Mouse (Mus musculus) CH12.LX (cell line): ENCODE measurements around the gene Eef1e1. TPM values are rescaled to one million over a fixed set of nuclear protein-coding genes. Genes with fewer than 3 reads are reported as not detected.
A peak's percentile ranks its signal among the peaks of the same experiment; 100 is the strongest.

ENCODE experiments used
- DNase-seq: peaks from one replicate; pipeline ENCODE4 v3.0.0-alpha.2; 2013; ENCODE audit errors: extremely low read depth
- H3K27ac ChIP-seq: 2 replicates; pipeline ENCODE4 v1.5.1; 2012; ENCODE audit warnings: low read depth, mild to moderate bottlenecking, control low read depth, moderate library complexity; ENCODE audit not compliant: insufficient read depth
- H3K27me3 ChIP-seq: replicated peaks from 2 replicates; pipeline ENCODE3; 2012; ENCODE audit warnings: inconsistent platforms
- H3K36me3 ChIP-seq, 2 experiments: replicated peaks in 1 of 2; 2 replicates each; pipeline versions ENCODE3 to v1.6.1; 2012; ENCODE audit warnings: inconsistent platforms in 1 of 2, low read length in 1 of 2, mild to moderate bottlenecking in 1 of 2, mixed read lengths in 1 of 2, moderate library complexity in 1 of 2; ENCODE audit not compliant: control insufficient read depth in 1 of 2, insufficient read depth in 1 of 2
- H3K4me1 ChIP-seq, 2 experiments: 2 replicates each; pipeline ENCODE4 v1.6.1; 2012; ENCODE audit warnings: inconsistent platforms in 1 of 2, moderate library complexity in 1 of 2; ENCODE audit not compliant: insufficient read depth in 2 of 2, control insufficient read depth in 1 of 2
- H3K4me2 ChIP-seq: 2 replicates; pipeline ENCODE4 v1.6.1; 2012; ENCODE audit warnings: low read depth, mild to moderate bottlenecking, control low read depth; ENCODE audit not compliant: poor library complexity, insufficient read depth, severe bottlenecking
- H3K4me3 ChIP-seq, 3 experiments: fragments of 150-350 bp in 1 of 3; sonication (generic) in 1 of 3; replicated peaks in 1 of 3; 2 replicates each; pipeline versions ENCODE3 to v1.5.1; 2011 to 2012; ENCODE audit warnings: low read depth in 2 of 3, low read length in 2 of 3, mild to moderate bottlenecking in 2 of 3, moderate library complexity in 2 of 3, control low read depth in 1 of 3, improper control_type of control experiment in 1 of 3, inconsistent platforms in 1 of 3, mixed read lengths in 1 of 3; ENCODE audit not compliant: poor library complexity in 1 of 3
- H3K79me2 ChIP-seq: replicated peaks from 2 replicates; pipeline ENCODE4 v1.6.1; 2012; ENCODE audit warnings: mild to moderate bottlenecking, moderate library complexity; ENCODE audit not compliant: control insufficient read depth, poor library complexity, insufficient read depth, severe bottlenecking; ENCODE audit errors: extremely low read depth
- H3K9ac ChIP-seq: 2 replicates; pipeline ENCODE4 v1.6.1; 2012; ENCODE audit warnings: low read depth, mild to moderate bottlenecking, control low read depth, moderate library complexity; ENCODE audit not compliant: insufficient read depth
- H3K9me3 ChIP-seq: replicated peaks from 2 replicates; pipeline ENCODE3; 2012; ENCODE audit warnings: low read length, inconsistent platforms, mixed read lengths
- BHLHE40 ChIP-seq: IDR thresholded peaks from 2 replicates; pipeline ENCODE4 v1.6.1; 2011; ENCODE audit warnings: mild to moderate bottlenecking, low read depth, low read length, improper control_type of control experiment
- CHD1 ChIP-seq: IDR thresholded peaks from 2 replicates; pipeline ENCODE4 v1.6.1; 2012; ENCODE audit warnings: low read depth, low read length, improper control_type of control experiment, inconsistent platforms
- CHD2 ChIP-seq: IDR thresholded peaks from 2 replicates; pipeline ENCODE4 v1.6.1; 2011; ENCODE audit warnings: low read length, improper control_type of control experiment
- CTCF ChIP-seq, 2 experiments: IDR thresholded peaks in 1 of 2; conservative IDR thresholded peaks in 1 of 2; 2 replicates each; pipeline ENCODE4 v1.5.1; 2011 to 2012; ENCODE audit warnings: low read depth in 2 of 2, low read length in 2 of 2, improper control_type of control experiment in 1 of 2, inconsistent platforms in 1 of 2, mild to moderate bottlenecking in 1 of 2, moderate library complexity in 1 of 2
- E2F4 ChIP-seq: IDR thresholded peaks from 2 replicates; pipeline ENCODE4 v1.6.1; 2011; ENCODE audit warnings: low read depth, low read length, improper control_type of control experiment; ENCODE audit not compliant: insufficient replicate concordance
- ELF1 ChIP-seq: IDR thresholded peaks from 2 replicates; pipeline ENCODE4 v1.6.1; 2014; ENCODE audit warnings: low read depth, mild to moderate bottlenecking, inconsistent platforms, low read length, improper control_type of control experiment
- EP300 ChIP-seq: IDR thresholded peaks from 2 replicates; pipeline ENCODE4 v1.6.1; 2011; ENCODE audit warnings: low read length, improper control_type of control experiment
- ETS1 ChIP-seq: conservative IDR thresholded peaks from 2 replicates; pipeline ENCODE4 v1.6.1; 2012; ENCODE audit warnings: low read depth, mild to moderate bottlenecking, inconsistent platforms, low read length, improper control_type of control experiment, moderate library complexity
- GABPA ChIP-seq: IDR thresholded peaks from 2 replicates; pipeline ENCODE4 v1.6.1; 2012; ENCODE audit warnings: low read depth, low read length, improper control_type of control experiment, inconsistent platforms; ENCODE audit not compliant: insufficient replicate concordance
- HCFC1 ChIP-seq: IDR thresholded peaks from 2 replicates; pipeline ENCODE4 v1.6.1; 2012; ENCODE audit warnings: low read depth, mild to moderate bottlenecking, inconsistent platforms, low read length, improper control_type of control experiment
- IRF4 ChIP-seq: IDR thresholded peaks from 2 replicates; pipeline ENCODE4 v1.6.1; 2014; ENCODE audit warnings: low read depth, mild to moderate bottlenecking, inconsistent platforms, low read length, improper control_type of control experiment
- JUN ChIP-seq: IDR thresholded peaks from 2 replicates; pipeline ENCODE4 v1.6.1; 2011; ENCODE audit warnings: low read depth, mild to moderate bottlenecking, low read length, improper control_type of control experiment, moderate library complexity; ENCODE audit not compliant: insufficient read depth
- JUND ChIP-seq: conservative IDR thresholded peaks from 2 replicates; pipeline ENCODE4 v1.6.1; 2011; ENCODE audit warnings: low read depth, low read length, improper control_type of control experiment
- KAT2A ChIP-seq: IDR thresholded peaks from 2 replicates; pipeline ENCODE4 v1.6.1; 2012; ENCODE audit warnings: low read length, improper control_type of control experiment, inconsistent platforms; ENCODE audit not compliant: insufficient replicate concordance
- MAFK ChIP-seq: IDR thresholded peaks from 2 replicates; pipeline ENCODE4 v1.6.1; 2011; ENCODE audit warnings: low read length, improper control_type of control experiment; ENCODE audit not compliant: insufficient replicate concordance
- MAX ChIP-seq: IDR thresholded peaks from 2 replicates; pipeline ENCODE4 v1.6.1; 2011; ENCODE audit warnings: low read length, improper control_type of control experiment
- MAZ ChIP-seq: IDR thresholded peaks from 2 replicates; pipeline ENCODE4 v1.6.1; 2012; ENCODE audit warnings: low read depth, mild to moderate bottlenecking, inconsistent platforms, low read length, improper control_type of control experiment, moderate library complexity
- MEF2A ChIP-seq: IDR thresholded peaks from 2 replicates; pipeline ENCODE4 v1.6.1; 2014; ENCODE audit warnings: low read depth, mild to moderate bottlenecking, inconsistent platforms, low read length, improper control_type of control experiment, borderline replicate concordance
- MXI1 ChIP-seq: IDR thresholded peaks from 2 replicates; pipeline ENCODE4 v1.6.1; 2011; ENCODE audit warnings: mild to moderate bottlenecking, low read depth, low read length, improper control_type of control experiment
- MYC ChIP-seq: IDR thresholded peaks from 2 replicates; pipeline ENCODE4 v1.6.1; 2011; ENCODE audit warnings: low read depth, mild to moderate bottlenecking, improper control_type of control experiment, low read length
- NELFE ChIP-seq: IDR thresholded peaks from 2 replicates; pipeline ENCODE4 v1.6.1; 2011; ENCODE audit warnings: low read depth, low read length, improper control_type of control experiment
- NRF1 ChIP-seq: IDR thresholded peaks from 2 replicates; pipeline ENCODE4 v1.6.1; 2014; ENCODE audit warnings: low read depth, mild to moderate bottlenecking, inconsistent platforms, low read length, improper control_type of control experiment, moderate library complexity
- PAX5 ChIP-seq: IDR thresholded peaks from 2 replicates; pipeline ENCODE4 v1.6.1; 2012; ENCODE audit warnings: low read length, inconsistent platforms, mixed read lengths
- POLR2A ChIP-seq: IDR thresholded peaks from 2 replicates; pipeline ENCODE4 v1.6.1; 2011; ENCODE audit warnings: low read depth, mild to moderate bottlenecking, improper control_type of control experiment, low read length
- POLR2AphosphoS2 ChIP-seq: IDR thresholded peaks from 2 replicates; pipeline ENCODE4 v1.6.1; 2011; ENCODE audit warnings: low read depth, low read length, improper control_type of control experiment
- RAD21 ChIP-seq: IDR thresholded peaks from 2 replicates; pipeline ENCODE4 v1.6.1; 2011; ENCODE audit warnings: low read depth, mild to moderate bottlenecking, low read length, improper control_type of control experiment, moderate library complexity
- RCOR1 ChIP-seq: conservative IDR thresholded peaks from 2 replicates; pipeline ENCODE4 v1.6.1; 2012; ENCODE audit warnings: low read depth, mild to moderate bottlenecking, inconsistent platforms, low read length, improper control_type of control experiment
- SIN3A ChIP-seq: IDR thresholded peaks from 2 replicates; pipeline ENCODE4 v1.6.1; 2012; ENCODE audit warnings: low read length, improper control_type of control experiment, inconsistent platforms
- SMC3 ChIP-seq: IDR thresholded peaks from 2 replicates; pipeline ENCODE4 v1.6.1; 2011; ENCODE audit warnings: low read depth, low read length, improper control_type of control experiment
- TBP ChIP-seq: conservative IDR thresholded peaks from 2 replicates; pipeline ENCODE4 v1.6.1; 2011; ENCODE audit warnings: low read depth, low read length, improper control_type of control experiment
- TCF12 ChIP-seq: IDR thresholded peaks from 2 replicates; pipeline ENCODE4 v1.6.1; 2014; ENCODE audit warnings: low read depth, mild to moderate bottlenecking, inconsistent platforms, low read length, improper control_type of control experiment
- UBTF ChIP-seq: IDR thresholded peaks from 2 replicates; pipeline ENCODE4 v1.6.1; 2012; ENCODE audit warnings: low read depth, mild to moderate bottlenecking, inconsistent platforms, low read length, improper control_type of control experiment, moderate library complexity
- USF1 ChIP-seq: IDR thresholded peaks from 2 replicates; pipeline ENCODE4 v1.6.1; 2014; ENCODE audit warnings: low read depth, mild to moderate bottlenecking, inconsistent platforms, low read length, improper control_type of control experiment
- USF2 ChIP-seq: conservative IDR thresholded peaks from 2 replicates; pipeline ENCODE4 v1.6.1; 2011; ENCODE audit warnings: low read depth, low read length, improper control_type of control experiment
- ZC3H11A ChIP-seq: IDR thresholded peaks from 2 replicates; pipeline ENCODE4 v1.6.1; 2012; ENCODE audit warnings: low read depth, mild to moderate bottlenecking, inconsistent platforms, low read length, improper control_type of control experiment
- ZKSCAN1 ChIP-seq: IDR thresholded peaks from 2 replicates; pipeline ENCODE4 v1.6.1; 2012; ENCODE audit warnings: low read depth, inconsistent platforms, low read length, improper control_type of control experiment, borderline replicate concordance
- ZMIZ1 ChIP-seq: IDR thresholded peaks from 2 replicates; pipeline ENCODE4 v1.6.1; 2012; ENCODE audit warnings: low read depth, mild to moderate bottlenecking, inconsistent platforms, low read length, improper control_type of control experiment
- ZNF384 ChIP-seq: IDR thresholded peaks from 2 replicates; pipeline ENCODE4 v1.6.1; 2012; ENCODE audit warnings: low read depth, low read length, improper control_type of control experiment, inconsistent platforms
- dilution Hi-C: fragments of 300-500 bp; cut with MboI; formaldehyde crosslinking; loops from 2 replicates; pipeline ENCODE4 v1.14.3; 2020; ENCODE audit warnings: low sequenced_read_pairs; ENCODE audit not compliant: extremely low pct_unique_long_range_greater_than_20kb, extremely low pct_ligation_motif_present
- in situ Hi-C: fragments of 300-500 bp; cut with MboI; formaldehyde crosslinking; loops from 3 replicates; pipeline ENCODE4 v1.14.3; 2019; ENCODE audit warnings: low sequenced_read_pairs, low pct_ligation_motif_present, low pct_unique_long_range_greater_than_20kb, mixed read lengths
- polyA plus RNA-seq: library from polyadenylated mRNA; unstranded; fragments of >175 nt; gene quantifications from 2 replicates; pipeline ENCODE4 v1.2.1, GENCODE M21; 2012; ENCODE audit warnings: low read depth; ENCODE audit not compliant: insufficient read length
- total RNA-seq, 2 experiments: library from RNA; depleted of rRNA; stranded (reverse); fragments of 300-350 nt in 1 of 2; fragments of >200 nt in 1 of 2; gene quantifications; 2 replicates each; pipeline ENCODE4 v1.2.3; 2012 to 2014

Eef1e1 gene
- total RNA-seq (2012; rRNA removed) = 148 and 187 TPM in 2 replicates
- total RNA-seq (2014; rRNA removed) = 122 and 123 TPM in 2 replicates
- 151 and 180 TPM in 2 replicates for polyA plus RNA-seq

GRCm38 (mm10) chr13:38658528-38659280 lies at the start of gene Eef1e1:
Gene Eef1e1, minus strand, starts transcription at chr13:38659058.
- Histone ChIP-seq H3K4me3 (peak within 1 kb of the TSS; percentile 95 to 99 (median 97)), H3K9ac (peak within 1 kb of the TSS; percentile 82), H3K79me2 (peaks cover 30% of the 10 kb centered on the region), H3K27me3 (no peaks in the 10 kb centered on the region), H3K9me3 (peaks cover 8% of the 10 kb centered on the region), H3K36me3 (peaks cover 22 to 35% of the 10 kb centered on the region in 2 experiments), H3K4me1 (peaks cover 3 to 12% of the 10 kb centered on the region in 2 experiments; a peak in 3 of 4 replicates), H3K4me2 (peak within 1 kb of the TSS; percentile 69), H3K27ac (no peak within 1 kb of the TSS; the same call in 1 of the 2 replicates)
- dilution Hi-C loops = no loop called here
- TF ChIP-seq BHLHE40 (no peak), CTCF (conservative IDR thresholded peaks at IDR 0.05 in 1 of 2, IDR thresholded peaks at IDR 0.05 in 1 of 2; ENCODE audit: low read depth in 2 of 2, low read length in 2 of 2) (peak in 1 of 2 experiments; percentile 44; a peak in 2 of 4 replicates), ZNF384 (no peak), KAT2A (no peak), UBTF (peak; percentile 40; the same call in 1 of the 2 replicates), ZKSCAN1 (no peak), E2F4 (no peak), MYC (peak; percentile 93), POLR2A (peak; percentile 95), PAX5 (no peak), ETS1 (no peak), NRF1 (peak; percentile 83), CHD1 (no peak), RCOR1 (no peak), MAZ (peak; percentile 66; the same call in 1 of the 2 replicates), MAX (peak; percentile 96), EP300 (no peak), TBP (0 out of 2 replicates have a peak, but pooled peaks have one; percentile 11), GABPA (no peak), SIN3A (no peak; the same call in 1 of the 2 replicates), MXI1 (peak; percentile 99), ZC3H11A (no peak), TCF12 (peak; percentile 94), HCFC1 (peak; percentile 71), MEF2A (0 out of 2 replicates have a peak, but pooled peaks have one; percentile 36), IRF4 (peak; percentile 19; the same call in 1 of the 2 replicates), SMC3 (no peak), POLR2AphosphoS2 (peak; percentile 83; the same call in 1 of the 2 replicates), NELFE (peak; percentile 93), RAD21 (no peak), JUN (no peak), CHD2 (no peak), USF2 (no peak), USF1 (no peak), MAFK (no peak), JUND (no peak), ELF1 (peak; percentile 93), ZMIZ1 (peak; percentile 95)
- peak; percentile 96 for DNase-seq
- in situ Hi-C loops = no loop called here
